Mouse (Mus musculus): Measurements from ENCODE around the gene Tnrc6b. TPM values are rescaled to one million over a fixed set of nuclear protein-coding genes. Genes with fewer than 3 reads are reported as not detected.

Gene Tnrc6b
- polyA plus RNA-seq, 1 experiment from 2014 or later = 27.4 TPM

DNA sequence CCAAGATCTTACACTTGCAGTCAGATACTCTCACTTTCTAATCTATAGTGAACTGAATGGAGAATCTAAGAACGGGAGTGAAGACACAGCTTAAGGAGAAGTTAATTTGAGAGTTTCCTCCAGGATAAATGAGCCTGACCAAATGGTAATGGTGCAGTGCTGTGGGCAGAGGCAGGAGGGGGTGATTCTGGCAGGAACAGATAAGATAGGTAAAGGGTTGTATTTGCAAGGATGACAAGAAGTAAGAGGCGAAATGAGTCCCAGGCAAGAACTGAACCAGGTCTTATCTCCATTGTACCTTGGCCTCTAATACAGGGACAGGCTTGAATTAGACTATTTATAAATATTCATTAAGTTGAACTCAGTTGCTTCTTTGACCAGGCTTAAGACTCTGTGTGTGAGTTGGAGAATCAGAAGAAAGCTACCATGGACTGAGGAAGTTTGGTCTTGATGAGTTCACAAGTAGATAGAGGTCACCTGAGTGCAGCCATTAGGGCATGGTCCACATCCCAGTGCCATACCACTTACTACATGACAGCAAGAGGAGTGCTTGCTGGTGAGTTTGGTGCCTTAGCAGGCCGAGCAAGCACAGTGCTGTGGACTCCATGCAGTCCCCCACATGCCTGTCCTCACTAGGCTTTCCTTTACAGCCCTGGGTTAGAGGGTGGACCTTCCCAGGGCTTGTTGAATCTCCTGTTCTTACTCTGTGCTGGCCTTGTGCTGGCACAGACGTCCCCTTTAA lies 199.8 kb downstream of the Tnrc6b start:
- H3K9ac ChIP-seq (replicated peaks; ENCODE audit: low read length) = no peak overlapping the region
- no peaks in the 10 kb centered on the region for H3K27me3 ChIP-seq (ENCODE audit: insufficient read depth, low read length)
- H3K4me2 ChIP-seq (replicated peaks; ENCODE audit: low read depth, low read length) = no peak overlapping the region
- no peaks in the 10 kb centered on the region for H3K4me1 ChIP-seq (ENCODE audit: insufficient read depth, low read length)
- H3K9me3 ChIP-seq (ENCODE audit: low read length) = no peaks in the 10 kb centered on the region
- peaks cover 42% of the 10 kb centered on the region for H3K36me3 ChIP-seq (ENCODE audit: insufficient read depth, low read length)
- no peak overlapping the region for H3K27ac ChIP-seq (ENCODE audit: low read length)
- ATAC-seq (ENCODE audit: low FRiP score, low TSS enrichment) = no peak
- no peak overlapping the region for H3K4me3 ChIP-seq (ENCODE audit: low read length)
- WGBS = 89% methylated on average over 4 of the region's 4 CpGs

DNA sequence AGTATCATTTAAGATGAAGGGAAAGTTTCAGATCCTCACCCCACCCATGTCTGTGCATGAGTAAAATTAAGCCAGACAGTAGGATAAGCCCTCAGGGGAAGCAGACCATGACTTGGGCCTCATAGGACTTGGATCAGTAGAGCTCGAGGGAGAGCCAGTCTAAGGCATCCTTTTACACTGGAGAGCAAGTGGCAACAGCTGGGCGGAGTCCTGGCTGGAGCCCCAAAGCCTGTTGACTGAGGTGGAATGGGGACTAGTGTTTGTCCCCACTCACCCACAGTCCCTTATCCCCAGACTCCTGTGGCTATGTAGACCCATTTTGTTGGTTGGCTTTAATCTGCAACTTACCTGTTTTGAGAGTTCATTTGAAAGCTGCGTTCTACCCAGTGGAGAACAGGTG lies 201.1 kb downstream of the Tnrc6b start:
- H3K27ac ChIP-seq (ENCODE audit: low read length) = no peak overlapping the region
- no peak overlapping the region for H3K4me2 ChIP-seq (replicated peaks; ENCODE audit: low read depth, low read length)
- H3K27me3 ChIP-seq (ENCODE audit: insufficient read depth, low read length) = no peaks in the 10 kb centered on the region
- H3K9me3 ChIP-seq (ENCODE audit: low read length) = no peaks in the 10 kb centered on the region
- no peak overlapping the region for H3K4me3 ChIP-seq (ENCODE audit: low read length)
- peaks cover 39% of the 10 kb centered on the region; the same call in 1 of the 2 replicates for H3K36me3 ChIP-seq (ENCODE audit: insufficient read depth, low read length)
- no peak overlapping the region for H3K9ac ChIP-seq (replicated peaks; ENCODE audit: low read length)
- WGBS = 71% methylated on average over 3 of the region's 3 CpGs
- no peaks in the 10 kb centered on the region for H3K4me1 ChIP-seq (ENCODE audit: insufficient read depth, low read length)
- ATAC-seq (ENCODE audit: low FRiP score, low TSS enrichment) = no peak

DNA sequence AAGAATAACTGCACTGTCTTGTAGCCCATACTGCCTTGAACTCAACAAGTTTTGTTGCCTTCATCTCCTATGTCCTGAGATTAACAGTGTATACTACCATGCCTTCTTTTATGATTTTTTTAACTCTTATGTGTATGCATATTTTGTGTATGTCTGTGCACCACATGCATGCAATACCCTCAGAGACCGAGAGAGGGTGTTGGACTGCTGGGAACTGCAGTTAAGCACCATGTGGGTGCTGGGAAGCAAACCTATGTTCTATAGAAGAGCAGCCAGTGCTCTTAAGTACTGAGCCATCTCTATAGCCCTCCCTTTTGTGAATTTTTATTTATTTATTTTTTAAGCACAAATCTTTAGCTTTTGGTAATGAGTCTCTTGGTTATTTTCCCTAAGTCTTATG lies 202.7 kb downstream of the Tnrc6b start:
- 92% methylated on average over 1 of the region's 1 CpGs for WGBS
- H3K36me3 ChIP-seq (ENCODE audit: insufficient read depth, low read length) = peaks cover 43% of the 10 kb centered on the region
- H3K9me3 ChIP-seq (ENCODE audit: low read length) = no peaks in the 10 kb centered on the region

DNA sequence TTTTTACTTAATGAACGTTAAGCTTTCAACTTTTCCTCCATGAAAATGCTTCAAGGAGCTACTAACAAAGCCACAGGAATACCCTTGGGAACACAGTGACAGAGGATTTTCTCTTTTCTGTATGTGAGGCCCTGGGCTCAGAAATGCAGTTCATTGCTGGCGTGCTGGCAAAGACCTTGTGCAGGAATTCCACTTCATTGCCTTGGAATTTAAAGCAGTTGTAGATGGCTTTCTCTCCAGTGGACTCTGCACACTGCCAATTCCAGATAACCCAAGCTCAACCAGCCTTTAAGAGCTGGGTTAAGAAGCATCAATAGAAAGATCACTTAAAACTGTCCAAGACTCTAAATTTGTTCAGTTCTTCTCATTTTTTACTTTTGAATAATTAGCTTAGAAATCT lies 204.7 kb downstream of the Tnrc6b start:
- Histone ChIP-seq H3K4me2 (replicated peaks; ENCODE audit: low read depth, low read length) (no peak overlapping the region), H3K4me3 (ENCODE audit: low read length) (no peak overlapping the region), H3K36me3 (ENCODE audit: insufficient read depth, low read length) (peaks cover 59% of the 10 kb centered on the region), H3K9ac (replicated peaks; ENCODE audit: low read length) (no peak overlapping the region), H3K4me1 (ENCODE audit: insufficient read depth, low read length) (no peaks in the 10 kb centered on the region), H3K27ac (ENCODE audit: low read length) (no peak overlapping the region), H3K9me3 (ENCODE audit: low read length) (no peaks in the 10 kb centered on the region), H3K27me3 (ENCODE audit: insufficient read depth, low read length) (no peaks in the 10 kb centered on the region)
- ATAC-seq (ENCODE audit: low FRiP score, low TSS enrichment) = no peak
- WGBS = 76% methylated on average over 2 of the region's 2 CpGs

More for the DNA sequence above, 202.7 kb downstream of the Tnrc6b start:
- Histone ChIP-seq H3K4me3 (ENCODE audit: low read length) (no peak overlapping the region), H3K4me1 (ENCODE audit: insufficient read depth, low read length) (no peaks in the 10 kb centered on the region), H3K27me3 (ENCODE audit: insufficient read depth, low read length) (no peaks in the 10 kb centered on the region), H3K9ac (replicated peaks; ENCODE audit: low read length) (no peak overlapping the region), H3K4me2 (replicated peaks; ENCODE audit: low read depth, low read length) (no peak overlapping the region), H3K27ac (ENCODE audit: low read length) (no peak overlapping the region)
- no peak for ATAC-seq (ENCODE audit: low FRiP score, low TSS enrichment)

DNA sequence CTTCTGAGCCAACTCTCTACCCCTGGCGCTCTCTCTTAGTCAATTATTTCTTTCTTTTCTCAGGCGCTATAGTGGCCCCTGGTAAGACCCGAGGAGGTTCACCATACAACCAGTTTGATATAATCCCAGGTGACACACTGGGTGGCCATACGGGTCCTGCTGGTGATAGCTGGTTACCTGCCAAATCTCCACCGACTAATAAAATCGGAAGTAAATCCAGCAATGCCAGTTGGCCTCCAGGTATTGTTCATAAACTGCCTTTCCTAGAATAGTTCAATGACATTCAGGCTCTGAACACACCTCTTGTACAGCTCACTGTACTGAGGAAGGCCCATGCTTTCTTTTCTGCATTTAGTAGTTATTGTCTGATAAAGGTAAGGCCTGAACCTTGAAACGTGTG lies 205.5 kb downstream of the Tnrc6b start:
- no peaks in the 10 kb centered on the region for H3K27me3 ChIP-seq (ENCODE audit: insufficient read depth, low read length)
- no peak overlapping the region for H3K4me2 ChIP-seq (replicated peaks; ENCODE audit: low read depth, low read length)
- H3K27ac ChIP-seq (ENCODE audit: low read length) = no peak overlapping the region
- no peak for ATAC-seq (ENCODE audit: low FRiP score, low TSS enrichment)
- peaks cover 55% of the 10 kb centered on the region for H3K36me3 ChIP-seq (ENCODE audit: insufficient read depth, low read length)
- H3K9ac ChIP-seq (replicated peaks; ENCODE audit: low read length) = no peak overlapping the region
- no peaks in the 10 kb centered on the region for H3K4me1 ChIP-seq (ENCODE audit: insufficient read depth, low read length)
- 94% methylated on average over 7 of the region's 7 CpGs for WGBS
- H3K4me3 ChIP-seq (ENCODE audit: low read length) = no peak overlapping the region
- no peaks in the 10 kb centered on the region for H3K9me3 ChIP-seq (ENCODE audit: low read length)

DNA sequence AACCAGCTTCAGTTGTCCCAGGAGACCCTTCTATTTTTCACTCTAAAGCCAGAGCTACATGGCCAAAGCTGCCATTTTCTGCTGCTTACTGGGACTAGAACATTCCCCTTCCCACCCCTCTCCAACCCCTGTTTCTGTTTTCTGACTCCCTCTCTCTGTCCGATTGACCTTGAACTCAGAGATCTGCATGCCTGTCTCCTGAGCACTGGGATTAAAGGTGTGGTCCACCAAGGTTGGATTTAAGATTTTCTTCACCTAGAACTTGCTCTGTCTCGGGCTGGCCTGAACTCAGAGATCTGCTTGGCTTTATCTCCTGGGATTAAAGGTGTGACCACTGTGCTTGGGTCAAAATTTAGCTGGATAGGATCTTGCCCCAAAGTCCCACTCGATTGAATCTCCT lies 209.2 kb downstream of the Tnrc6b start:
- 89% methylated on average over 3 of the region's 3 CpGs for WGBS
- Histone ChIP-seq H3K27ac (ENCODE audit: low read length) (no peak overlapping the region), H3K9ac (replicated peaks; ENCODE audit: low read length) (no peak overlapping the region), H3K27me3 (ENCODE audit: insufficient read depth, low read length) (no peaks in the 10 kb centered on the region), H3K4me2 (replicated peaks; ENCODE audit: low read depth, low read length) (no peak overlapping the region), H3K4me3 (ENCODE audit: low read length) (no peak overlapping the region), H3K9me3 (ENCODE audit: low read length) (no peaks in the 10 kb centered on the region), H3K36me3 (ENCODE audit: insufficient read depth, low read length) (peaks cover 64% of the 10 kb centered on the region), H3K4me1 (ENCODE audit: insufficient read depth, low read length) (no peaks in the 10 kb centered on the region)
- ATAC-seq (ENCODE audit: low FRiP score, low TSS enrichment) = no peak

DNA sequence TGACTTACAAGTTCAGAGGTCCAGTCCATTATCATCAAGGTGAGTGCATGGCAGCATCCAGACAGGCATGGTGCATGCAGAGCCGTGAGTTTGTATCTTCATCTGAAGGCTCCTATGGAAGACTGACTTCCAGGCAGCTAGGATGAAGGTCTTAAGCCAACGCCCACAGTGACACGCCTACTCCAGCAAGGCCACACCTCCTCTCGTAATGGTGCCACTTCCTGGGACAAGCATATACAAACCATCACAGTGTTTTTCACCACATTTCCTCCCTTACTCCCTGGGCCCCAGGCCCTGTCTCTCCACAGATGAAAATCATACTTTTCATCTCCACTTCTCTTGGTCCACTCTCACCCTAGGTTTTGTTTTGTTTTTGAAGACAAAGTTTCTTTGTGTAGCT lies 210.7 kb downstream of the Tnrc6b start:
- peaks cover 60% of the 10 kb centered on the region for H3K36me3 ChIP-seq (ENCODE audit: insufficient read depth, low read length)
- no peaks in the 10 kb centered on the region for H3K27me3 ChIP-seq (ENCODE audit: insufficient read depth, low read length)
- no peaks in the 10 kb centered on the region for H3K9me3 ChIP-seq (ENCODE audit: low read length)
- no peak overlapping the region for H3K4me2 ChIP-seq (replicated peaks; ENCODE audit: low read depth, low read length)
- H3K4me1 ChIP-seq (ENCODE audit: insufficient read depth, low read length) = no peaks in the 10 kb centered on the region
- H3K27ac ChIP-seq (ENCODE audit: low read length) = no peak overlapping the region
- ATAC-seq (ENCODE audit: low FRiP score, low TSS enrichment) = no peak
- H3K9ac ChIP-seq (replicated peaks; ENCODE audit: low read length) = no peak overlapping the region
- H3K4me3 ChIP-seq (ENCODE audit: low read length) = no peak overlapping the region
- 77% methylated on average over 4 of the region's 4 CpGs for WGBS

DNA sequence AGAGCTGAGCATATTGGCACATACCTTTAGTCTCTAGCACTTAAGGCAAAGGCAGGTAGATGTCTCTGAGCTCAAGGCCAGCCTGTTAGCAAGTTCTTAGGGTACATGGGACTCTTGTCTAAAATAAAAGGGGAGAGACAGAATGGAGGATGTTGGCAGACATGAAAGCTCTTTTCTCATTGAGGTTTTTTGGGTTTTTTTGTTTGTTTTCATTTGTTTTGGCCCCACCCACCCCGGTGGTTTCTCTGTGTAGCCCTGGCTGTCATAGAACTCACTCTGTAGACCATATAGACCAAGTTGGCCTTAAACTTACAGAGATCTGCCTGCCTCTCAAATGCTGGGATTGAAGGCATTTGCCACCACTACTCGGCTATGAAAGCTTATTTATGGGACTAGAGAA lies 213.1 kb downstream of the Tnrc6b start:
- Histone ChIP-seq H3K27me3 (ENCODE audit: insufficient read depth, low read length) (no peaks in the 10 kb centered on the region), H3K4me3 (ENCODE audit: low read length) (no peak overlapping the region), H3K9ac (replicated peaks; ENCODE audit: low read length) (no peak overlapping the region), H3K27ac (ENCODE audit: low read length) (no peak overlapping the region), H3K9me3 (ENCODE audit: low read length) (no peaks in the 10 kb centered on the region), H3K4me2 (replicated peaks; ENCODE audit: low read depth, low read length) (no peak overlapping the region), H3K4me1 (ENCODE audit: insufficient read depth, low read length) (no peaks in the 10 kb centered on the region), H3K36me3 (ENCODE audit: insufficient read depth, low read length) (peaks cover 57% of the 10 kb centered on the region)
- no peak for ATAC-seq (ENCODE audit: low FRiP score, low TSS enrichment)
- WGBS = 87% methylated on average over 2 of the region's 2 CpGs

DNA sequence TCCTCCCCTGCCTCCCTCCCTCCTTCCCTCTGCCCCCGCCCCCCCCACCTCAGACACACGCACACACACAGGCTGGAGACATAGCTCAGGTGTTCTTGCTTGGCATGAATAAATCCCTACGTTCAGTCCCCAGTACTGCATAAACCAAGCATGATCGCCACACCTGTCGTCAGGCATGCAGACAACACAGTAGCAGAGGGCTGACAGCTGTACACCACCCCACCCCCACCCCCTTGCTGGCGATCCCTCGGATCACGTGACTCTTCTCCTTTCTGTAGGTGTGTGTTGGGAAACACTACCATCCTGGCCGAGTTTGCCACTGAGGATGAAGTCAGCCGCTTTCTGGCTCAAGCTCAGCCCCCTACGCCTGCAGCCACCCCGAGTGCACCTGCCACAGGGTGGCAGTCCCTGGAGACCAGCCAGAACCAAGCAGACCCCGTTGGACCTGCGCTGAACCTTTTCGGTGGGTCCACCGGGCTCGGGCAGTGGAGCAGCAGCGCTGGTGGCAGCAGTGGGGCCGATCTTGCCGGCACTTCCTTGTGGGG lies 217.8 kb downstream of the Tnrc6b start:
- H3K4me3 ChIP-seq (ENCODE audit: low read length) = no peak overlapping the region
- no peak overlapping the region for H3K27ac ChIP-seq (ENCODE audit: low read length)
- H3K4me1 ChIP-seq (ENCODE audit: insufficient read depth, low read length) = no peaks in the 10 kb centered on the region
- WGBS = 84% methylated on average over 20 of the region's 20 CpGs
- no peak for ATAC-seq (ENCODE audit: low FRiP score, low TSS enrichment)
- H3K36me3 ChIP-seq (ENCODE audit: insufficient read depth, low read length) = peaks cover 46% of the 10 kb centered on the region
- H3K4me2 ChIP-seq (replicated peaks; ENCODE audit: low read depth, low read length) = no peak overlapping the region
- no peak overlapping the region for H3K9ac ChIP-seq (replicated peaks; ENCODE audit: low read length)
- H3K27me3 ChIP-seq (ENCODE audit: insufficient read depth, low read length) = no peaks in the 10 kb centered on the region
- no peaks in the 10 kb centered on the region for H3K9me3 ChIP-seq (ENCODE audit: low read length)

DNA sequence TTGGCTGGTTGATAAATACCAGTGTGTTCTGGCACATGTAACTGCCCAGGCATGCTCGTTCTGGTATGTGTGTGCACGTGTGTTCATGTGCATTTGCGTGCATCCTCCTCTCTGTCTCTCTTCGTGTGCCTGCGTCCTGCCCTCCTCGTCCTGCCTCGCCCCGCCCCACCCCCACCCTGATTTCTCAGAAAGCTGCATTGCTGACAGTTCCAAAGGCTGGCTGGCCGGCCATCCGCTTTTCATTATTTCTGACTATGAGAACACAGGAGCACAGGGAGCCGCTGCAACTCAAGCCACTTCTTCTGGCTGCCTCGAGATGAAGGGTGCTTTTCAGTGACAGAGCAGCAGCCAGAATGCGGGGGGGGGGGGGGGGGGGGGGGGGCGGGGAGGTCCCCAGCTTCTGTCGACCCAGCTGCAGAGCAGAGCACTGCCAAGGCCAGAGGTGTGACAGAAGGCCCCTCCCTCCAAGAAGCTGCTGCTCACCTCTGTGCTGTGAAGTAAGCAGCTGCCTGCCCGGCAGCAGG lies 219.0 kb downstream of the Tnrc6b start:
- Histone ChIP-seq H3K9me3 (ENCODE audit: low read length) (no peaks in the 10 kb centered on the region), H3K4me2 (replicated peaks; ENCODE audit: low read depth, low read length) (no peak overlapping the region), H3K27me3 (ENCODE audit: insufficient read depth, low read length) (no peaks in the 10 kb centered on the region), H3K4me1 (ENCODE audit: insufficient read depth, low read length) (no peaks in the 10 kb centered on the region), H3K27ac (ENCODE audit: low read length) (no peak overlapping the region), H3K36me3 (ENCODE audit: insufficient read depth, low read length) (peaks cover 34% of the 10 kb centered on the region), H3K9ac (replicated peaks; ENCODE audit: low read length) (no peak overlapping the region), H3K4me3 (ENCODE audit: low read length) (no peak overlapping the region)
- 39% methylated on average over 14 of the region's 16 CpGs for WGBS
- no peak for ATAC-seq (ENCODE audit: low FRiP score, low TSS enrichment)

Measured in kidney, embryonic 16.5 days (tissue).